Mouse (Mus musculus) forebrain, embryonic 10.5 days (tissue): Measurements from ENCODE around the gene 1700025G04Rik. TPM values are rescaled to one million over a fixed set of nuclear protein-coding genes. Genes with fewer than 3 reads are reported as not detected.

Experiments used
- DNase-seq: peaks from one replicate; pipeline ENCODE4 v3.0.0-alpha.2; 2017; ENCODE audit warnings: low spot score; ENCODE audit errors: extremely low spot score
- H3K27ac ChIP-seq: fragments of 300-500 bp; sonication (generic); 2 replicates; pipeline ENCODE4 v1.5.1; 2016; ENCODE audit warnings: mild to moderate bottlenecking
- H3K27me3 ChIP-seq: fragments of 300-500 bp; sonication (generic); 2 replicates; pipeline ENCODE4 v1.6.1; 2016; ENCODE audit warnings: mild to moderate bottlenecking; ENCODE audit not compliant: poor library complexity, severe bottlenecking
- H3K36me3 ChIP-seq: fragments of 300-500 bp; sonication (generic); replicated peaks from 2 replicates; pipeline ENCODE4 v1.6.1; 2016; ENCODE audit warnings: mild to moderate bottlenecking, moderate library complexity
- H3K4me1 ChIP-seq: fragments of 300-500 bp; sonication (generic); 2 replicates; pipeline ENCODE4 v1.6.1; 2016
- H3K4me3 ChIP-seq: fragments of 300-500 bp; sonication (generic); 2 replicates; pipeline ENCODE4 v1.5.1; 2016; ENCODE audit warnings: mild to moderate bottlenecking, moderate library complexity
- H3K9me3 ChIP-seq: fragments of 300-500 bp; sonication (generic); 2 replicates; pipeline ENCODE4 v1.6.1; 2016; ENCODE audit warnings: mild to moderate bottlenecking, moderate library complexity
- WGBS: fragments of 180-500 bp; shearing (Covaris S2); methylation state at CpG from one replicate; pipeline ENCODE4 v1.1.7; 2016; 5-methylcytosine and 5-hydroxymethylcytosine counted together
- polyA plus RNA-seq: library from polyadenylated mRNA; unstranded; fragments of >200 nt; fragmentation: Nextera tagmentation; extraction: Ambion mirVana; gene quantifications from 2 replicates; pipeline ENCODE4 v1.2.1, GENCODE M21; 2016

1700025G04Rik gene
- polyA plus RNA-seq, 1 experiment from 2014 or later, result 15.4 TPM

DNA sequence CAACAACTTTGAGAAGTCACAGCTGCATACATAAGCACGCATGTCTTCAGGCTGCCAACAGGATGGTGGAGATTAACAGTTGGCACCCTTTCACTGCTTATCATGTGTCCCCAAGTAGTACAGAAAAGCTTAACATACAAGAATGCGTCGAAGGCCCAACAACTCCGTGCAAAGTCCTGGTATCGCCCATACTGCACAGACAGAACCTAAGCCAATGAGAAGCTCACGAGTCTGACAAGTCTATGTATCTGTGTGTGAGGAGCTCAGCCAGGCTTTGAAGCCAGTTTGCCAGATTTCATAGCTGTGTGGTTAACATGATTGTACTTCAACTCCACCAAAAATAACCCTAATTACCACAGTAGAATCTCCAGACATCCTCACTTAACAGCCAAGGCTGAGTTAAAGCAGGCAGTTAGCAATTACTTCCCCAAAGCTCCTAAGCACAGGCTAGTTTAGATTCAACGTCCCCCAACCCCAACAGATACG is 91.2 kb downstream of the 1700025G04Rik start:
- WGBS, result 84% methylated on average over 8 of the region's 8 CpGs
- no peak for DNase-seq
- no peaks in the 10 kb centered on the region for H3K36me3 ChIP-seq
- no peaks in the 10 kb centered on the region for H3K9me3 ChIP-seq
- H3K4me1 ChIP-seq, result peaks cover 7% of the 10 kb centered on the region; the same call in 1 of the 2 replicates
- H3K4me3 ChIP-seq, result no peak overlapping the region
- no peak overlapping the region for H3K27ac ChIP-seq
- H3K27me3 ChIP-seq, result no peaks in the 10 kb centered on the region

DNA sequence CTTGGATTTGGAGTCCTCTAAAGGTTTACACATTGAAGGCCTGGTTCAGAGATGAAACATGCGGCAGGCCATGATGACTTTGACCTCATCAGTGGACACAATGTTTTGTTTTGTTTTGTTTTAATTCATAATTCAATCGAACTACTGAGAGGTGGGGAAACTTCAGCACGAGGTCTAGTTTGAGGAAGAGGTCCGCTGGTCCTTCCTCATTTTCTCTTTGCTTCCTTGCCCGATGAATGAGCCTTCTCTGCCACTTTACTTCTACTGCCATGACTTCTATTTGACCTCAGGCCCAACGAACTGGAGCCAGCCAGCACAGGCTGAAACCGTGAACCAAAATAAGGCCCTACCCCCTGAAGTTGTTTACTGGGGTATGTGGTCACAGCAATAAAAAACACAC is 92.3 kb downstream of the 1700025G04Rik start:
- H3K4me1 ChIP-seq, result peaks cover 7% of the 10 kb centered on the region; the same call in 1 of the 2 replicates
- no peaks in the 10 kb centered on the region for H3K27me3 ChIP-seq
- no peaks in the 10 kb centered on the region for H3K36me3 ChIP-seq
- no peaks in the 10 kb centered on the region for H3K9me3 ChIP-seq
- no peak overlapping the region for H3K4me3 ChIP-seq
- no peak for DNase-seq
- H3K27ac ChIP-seq, result no peak overlapping the region
- WGBS, result 87% methylated on average over 7 of the region's 7 CpGs

DNA sequence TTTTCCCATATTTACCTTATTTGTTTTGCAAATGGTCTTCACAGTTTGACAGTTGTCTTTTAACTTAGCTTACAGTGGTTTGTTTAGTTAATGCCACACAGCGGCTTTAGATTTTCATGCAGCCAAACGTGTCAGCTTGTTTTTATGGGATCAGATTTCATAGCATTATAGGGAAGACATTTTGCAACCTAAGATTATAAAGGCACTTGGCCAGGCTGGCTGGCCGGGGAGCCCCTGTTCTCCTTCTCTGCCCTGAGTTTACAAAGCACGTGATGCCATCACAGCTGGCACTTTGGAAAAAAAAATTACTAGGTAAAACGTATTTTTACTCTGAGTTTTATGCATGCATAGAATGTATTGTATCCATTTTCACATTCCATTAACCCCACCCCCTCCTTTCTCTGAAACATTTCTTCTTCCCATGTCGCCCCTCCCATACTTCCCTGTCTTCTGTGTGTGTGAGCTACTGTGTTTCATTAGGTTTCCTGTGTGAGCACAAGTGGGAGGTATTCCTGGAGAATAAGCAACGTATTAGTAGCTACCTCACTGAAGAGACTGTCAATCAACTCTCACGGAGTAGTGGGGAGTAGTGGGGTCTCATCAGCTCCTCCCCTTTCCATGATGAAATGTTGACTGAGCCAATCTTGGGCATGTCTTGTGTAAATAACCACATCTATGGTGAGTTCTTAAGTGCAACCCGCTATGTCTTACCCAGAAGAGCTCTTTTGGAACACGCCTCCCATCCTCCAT is 93.8 kb downstream of the 1700025G04Rik start:
- WGBS, result 84% methylated on average over 10 of the region's 10 CpGs
- Histone ChIP-seq H3K4me3 (no peak overlapping the region), H3K27ac (no peak overlapping the region), H3K4me1 (peaks cover 7% of the 10 kb centered on the region; the same call in 1 of the 2 replicates), H3K9me3 (peaks cover 4% of the 10 kb centered on the region; the same call in 1 of the 2 replicates), H3K27me3 (no peaks in the 10 kb centered on the region), H3K36me3 (peaks cover 5% of the 10 kb centered on the region; the same call in 1 of the 2 replicates)
- no peak for DNase-seq

DNA sequence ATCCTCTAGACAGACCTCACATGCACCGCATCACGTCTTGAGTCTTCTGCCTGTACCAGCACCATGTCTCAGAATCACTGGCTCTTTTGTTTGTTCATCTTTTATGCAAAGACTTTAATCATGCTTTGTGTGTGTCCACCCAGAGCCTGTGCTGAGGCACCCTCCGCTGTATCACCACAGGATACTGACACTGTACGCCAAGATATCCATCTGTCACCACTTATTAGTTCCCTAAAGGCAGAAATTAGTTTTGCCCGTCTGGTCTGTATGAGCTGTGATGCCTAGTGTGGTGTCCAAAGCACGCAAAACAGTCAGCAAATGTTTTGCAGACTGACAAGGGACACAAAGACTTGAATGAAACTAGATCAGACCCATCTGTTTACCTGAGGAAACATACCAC is 95.7 kb downstream of the 1700025G04Rik start:
- H3K27ac ChIP-seq, result no peak overlapping the region
- 82% methylated on average over 6 of the region's 6 CpGs for WGBS
- no peak for DNase-seq
- peaks cover 5% of the 10 kb centered on the region; the same call in 1 of the 2 replicates for H3K36me3 ChIP-seq
- H3K4me1 ChIP-seq, result 0 out of 2 replicates have a peak, but pooled peaks cover 4% of the 10 kb centered on the region
- H3K9me3 ChIP-seq, result peaks cover 4% of the 10 kb centered on the region; the same call in 1 of the 2 replicates
- H3K4me3 ChIP-seq, result no peak overlapping the region
- H3K27me3 ChIP-seq, result no peaks in the 10 kb centered on the region

DNA sequence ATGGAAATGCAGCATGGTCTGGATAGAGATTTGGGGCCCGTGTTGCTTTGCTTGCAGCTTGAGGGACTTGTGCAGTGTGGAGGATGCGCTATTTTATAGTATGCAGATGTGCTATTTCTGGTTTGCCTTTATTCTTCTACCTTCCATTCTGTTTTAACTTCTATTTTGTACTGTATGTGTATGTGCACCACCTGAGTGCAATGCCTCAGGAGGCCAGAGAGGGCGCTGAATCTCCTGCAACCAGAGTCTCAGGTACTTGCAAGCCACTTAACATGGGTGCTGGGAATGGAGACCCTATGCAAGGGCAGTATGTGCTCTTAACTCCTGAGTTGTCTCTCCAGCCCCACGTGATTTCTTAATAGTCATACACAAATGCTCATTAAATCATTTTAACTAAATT is 98.4 kb downstream of the 1700025G04Rik start:
- DNase-seq, result no peak
- WGBS, result 92% methylated on average over 4 of the region's 4 CpGs
- Histone ChIP-seq H3K4me3 (no peak overlapping the region), H3K9me3 (peaks cover 4% of the 10 kb centered on the region; the same call in 1 of the 2 replicates), H3K36me3 (peaks cover 5% of the 10 kb centered on the region; the same call in 1 of the 2 replicates), H3K27ac (no peak overlapping the region), H3K27me3 (no peaks in the 10 kb centered on the region), H3K4me1 (peaks cover 8% of the 10 kb centered on the region; the same call in 1 of the 2 replicates)

DNA sequence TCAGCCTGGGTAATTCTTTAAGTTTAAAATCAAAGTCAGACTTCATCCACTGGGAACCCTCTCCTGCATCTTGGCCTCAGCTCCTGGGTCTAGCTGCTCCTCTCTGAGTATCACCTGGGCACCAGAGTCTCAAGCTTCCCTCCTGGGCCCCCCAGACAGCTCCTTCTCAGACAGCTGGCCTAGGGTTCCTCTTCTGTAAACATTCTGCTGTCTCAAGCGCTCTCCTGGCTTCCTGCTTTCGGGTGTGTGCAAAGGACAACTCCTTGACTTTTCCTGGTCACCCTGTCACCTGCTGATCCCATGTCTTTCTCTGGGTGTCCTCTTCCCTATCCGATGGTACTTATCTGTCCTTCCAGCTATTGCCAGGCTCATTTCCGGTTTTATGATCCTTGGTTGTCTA is 99.3 kb downstream of the 1700025G04Rik start:
- Histone ChIP-seq H3K36me3 (peaks cover 5% of the 10 kb centered on the region; the same call in 1 of the 2 replicates), H3K27ac (no peak overlapping the region), H3K4me1 (peaks cover 8% of the 10 kb centered on the region; the same call in 1 of the 2 replicates), H3K4me3 (no peak overlapping the region), H3K9me3 (peaks cover 4% of the 10 kb centered on the region; the same call in 1 of the 2 replicates), H3K27me3 (no peaks in the 10 kb centered on the region)
- no peak for DNase-seq
- 93% methylated on average over 4 of the region's 4 CpGs for WGBS

DNA sequence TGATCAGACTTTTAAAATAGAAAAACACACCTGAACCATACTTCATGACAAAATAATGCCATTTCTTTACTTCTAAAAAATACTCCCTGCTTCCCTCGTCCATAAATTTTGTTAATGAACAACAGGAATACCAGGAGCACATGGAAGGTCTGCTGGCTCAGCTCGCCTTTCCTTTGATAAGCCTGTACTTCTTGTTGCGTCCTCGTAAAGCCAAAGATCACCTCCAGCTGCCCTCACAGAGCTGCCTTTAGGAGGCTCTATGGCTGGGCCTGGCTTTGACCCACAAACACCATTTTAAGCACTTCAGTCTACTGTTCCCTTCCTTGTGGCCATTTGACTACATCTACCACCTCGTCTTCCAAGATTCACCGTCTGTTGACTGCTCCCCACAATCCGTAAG is 101.2 kb downstream of the 1700025G04Rik start:
- WGBS, result 87% methylated on average over 7 of the region's 7 CpGs
- H3K4me1 ChIP-seq, result peaks cover 21% of the 10 kb centered on the region
- no peaks in the 10 kb centered on the region for H3K27me3 ChIP-seq
- H3K9me3 ChIP-seq, result peaks cover 4% of the 10 kb centered on the region; the same call in 1 of the 2 replicates
- no peak overlapping the region for H3K4me3 ChIP-seq
- no peak overlapping the region for H3K27ac ChIP-seq
- no peak for DNase-seq
- H3K36me3 ChIP-seq, result peaks cover 5% of the 10 kb centered on the region; the same call in 1 of the 2 replicates

DNA sequence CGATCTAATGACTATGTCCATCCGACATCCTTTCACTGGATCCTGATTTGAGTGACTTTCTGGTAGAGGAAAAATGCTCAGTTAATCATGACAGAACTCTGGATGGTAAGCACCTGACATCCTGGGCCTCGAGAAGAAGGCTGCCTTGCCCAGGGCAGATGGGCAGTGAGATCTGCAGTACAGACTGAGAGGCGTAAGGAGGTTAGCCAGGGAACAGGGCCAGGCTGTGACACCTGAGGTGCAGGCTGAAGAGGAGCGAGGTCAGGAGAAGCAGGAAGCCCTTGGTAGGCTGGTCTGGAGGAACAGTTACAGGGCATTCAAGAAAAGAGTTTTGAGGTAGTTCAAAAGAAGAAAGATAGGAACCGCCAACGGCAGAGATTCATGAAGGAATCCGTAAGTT is 101.9 kb downstream of the 1700025G04Rik start:
- no peaks in the 10 kb centered on the region for H3K27me3 ChIP-seq
- H3K4me1 ChIP-seq, result peaks cover 27% of the 10 kb centered on the region
- WGBS, result 94% methylated on average over 8 of the region's 8 CpGs
- no peak overlapping the region for H3K4me3 ChIP-seq
- DNase-seq, result no peak
- H3K36me3 ChIP-seq, result peaks cover 5% of the 10 kb centered on the region; the same call in 1 of the 2 replicates
- H3K27ac ChIP-seq, result no peak overlapping the region
- peaks cover 4% of the 10 kb centered on the region; the same call in 1 of the 2 replicates for H3K9me3 ChIP-seq

DNA sequence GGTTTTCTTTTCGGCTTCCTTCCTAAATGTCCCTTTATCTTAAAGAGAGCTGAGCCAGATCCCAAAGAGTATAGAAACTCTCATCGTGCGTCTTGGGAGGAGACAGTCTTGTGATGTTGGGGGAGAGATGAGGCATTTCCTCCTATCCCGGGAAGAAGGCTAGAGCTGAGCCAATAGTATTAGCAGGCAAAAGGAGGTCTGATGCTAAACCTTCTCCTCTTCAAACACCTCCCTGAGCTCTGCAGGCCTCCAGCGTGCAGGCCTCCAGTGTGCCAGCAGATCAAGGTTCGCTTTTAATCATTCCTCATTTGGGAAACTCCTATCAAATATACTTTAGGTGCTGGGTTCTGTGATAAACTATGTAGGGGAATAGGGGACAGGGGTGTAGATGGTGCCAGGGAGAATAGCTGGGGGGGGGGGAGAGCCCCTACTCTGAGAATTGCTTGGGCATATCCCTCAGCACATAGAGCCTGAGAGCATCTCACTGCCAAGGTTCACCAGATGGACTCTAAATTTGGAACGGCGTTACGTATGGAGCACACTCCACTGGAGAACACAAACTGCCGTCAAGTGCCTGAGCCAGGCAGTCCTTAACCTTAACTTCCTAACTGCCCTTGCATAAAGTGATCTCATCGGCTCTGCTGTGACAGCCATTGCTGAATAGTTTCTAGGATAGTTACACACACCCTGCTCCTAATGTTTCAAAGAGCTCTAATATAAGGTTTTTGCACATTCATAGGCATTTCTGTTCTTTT is 103.7 kb downstream of the 1700025G04Rik start:
- no peaks in the 10 kb centered on the region for H3K36me3 ChIP-seq

DNA sequence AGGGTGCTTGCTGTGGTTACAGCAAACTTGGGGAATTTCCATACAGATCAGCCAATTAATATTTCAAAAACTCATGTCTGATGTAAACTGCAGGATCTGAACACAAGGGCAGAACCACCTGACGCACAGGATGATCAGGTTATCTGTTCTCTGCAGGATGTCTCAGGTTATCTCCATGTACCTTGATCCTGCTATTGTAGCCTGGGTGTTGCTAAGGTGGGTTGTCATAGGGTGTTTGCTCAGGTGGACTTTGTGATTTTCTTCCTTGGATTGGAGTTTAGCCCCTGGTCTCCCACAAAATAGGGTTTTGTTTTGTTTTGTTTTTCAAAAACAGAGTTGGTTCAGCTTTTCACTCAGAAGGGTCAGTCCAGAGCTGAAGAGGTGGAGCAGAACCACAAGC is 104.9 kb downstream of the 1700025G04Rik start:
- 87% methylated on average over 1 of the region's 1 CpGs for WGBS
- Histone ChIP-seq H3K27ac (no peak overlapping the region), H3K36me3 (no peaks in the 10 kb centered on the region), H3K9me3 (no peaks in the 10 kb centered on the region), H3K4me3 (no peak overlapping the region), H3K27me3 (no peaks in the 10 kb centered on the region), H3K4me1 (peaks cover 28% of the 10 kb centered on the region)
- no peak for DNase-seq

More for the DNA sequence above, 103.7 kb downstream of the 1700025G04Rik start:
- 88% methylated on average over 11 of the region's 11 CpGs for WGBS
- Histone ChIP-seq H3K27ac (no peak overlapping the region), H3K9me3 (no peaks in the 10 kb centered on the region), H3K4me1 (peaks cover 28% of the 10 kb centered on the region), H3K4me3 (no peak overlapping the region), H3K27me3 (no peaks in the 10 kb centered on the region)
- DNase-seq, result no peak

DNA sequence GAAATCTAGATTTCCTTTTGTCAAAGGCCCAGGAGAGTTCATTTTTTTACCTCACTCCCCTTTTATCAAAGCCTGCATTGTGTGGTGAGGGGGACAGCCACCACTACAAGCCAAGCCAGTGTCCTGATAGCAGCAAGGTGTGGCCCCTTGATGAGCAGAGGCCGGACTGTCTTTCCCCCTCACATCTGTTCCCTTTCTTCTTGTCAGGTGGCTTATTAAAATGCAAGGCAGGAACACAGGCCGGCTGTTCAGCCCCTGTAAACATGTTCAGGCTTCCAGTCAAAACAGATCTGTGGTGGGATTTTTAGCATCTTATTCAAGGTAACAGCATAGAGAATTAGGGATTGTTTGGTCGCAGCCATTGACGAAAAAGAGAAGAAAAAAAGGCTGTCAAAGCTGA is 105.9 kb downstream of the 1700025G04Rik start:
- Histone ChIP-seq H3K9me3 (no peaks in the 10 kb centered on the region), H3K4me3 (no peak overlapping the region), H3K27me3 (no peaks in the 10 kb centered on the region), H3K27ac (peak overlapping the region; percentile 54), H3K36me3 (no peaks in the 10 kb centered on the region), H3K4me1 (peaks cover 27% of the 10 kb centered on the region)
- WGBS, result 51% methylated on average over 4 of the region's 4 CpGs
- DNase-seq, result no peak

DNA sequence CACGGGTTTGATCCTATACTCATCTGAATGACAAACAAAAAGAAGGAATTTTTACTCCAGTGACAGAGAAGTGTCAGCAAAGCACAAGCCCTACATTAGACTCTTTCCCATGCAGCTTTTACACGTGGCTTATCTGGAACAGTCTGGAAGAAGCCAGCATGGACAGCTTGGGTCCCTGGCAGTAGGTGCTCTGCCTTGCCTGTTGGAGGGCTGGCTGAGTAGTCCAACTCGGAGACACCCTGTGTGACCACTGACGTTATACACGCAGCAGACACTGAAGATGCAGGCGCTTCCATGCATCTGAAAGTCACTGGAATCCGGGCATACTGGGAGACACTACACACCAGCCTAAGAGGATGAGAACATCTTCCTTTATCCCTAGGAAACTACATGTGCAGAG is 109.4 kb downstream of the 1700025G04Rik start:
- Histone ChIP-seq H3K27me3 (no peaks in the 10 kb centered on the region), H3K4me1 (peaks cover 42% of the 10 kb centered on the region), H3K4me3 (no peak overlapping the region), H3K36me3 (peaks cover 4% of the 10 kb centered on the region), H3K9me3 (no peaks in the 10 kb centered on the region), H3K27ac (no peak overlapping the region)
- no peak for DNase-seq
- 85% methylated on average over 7 of the region's 7 CpGs for WGBS
